Mouse (Mus musculus) heart, postnatal 10 days (tissue): ENCODE data around the gene Epha4. TPM values are rescaled to one million over a fixed set of nuclear protein-coding genes. Genes with fewer than 3 reads are reported as not detected.

Experiments used
- DNase-seq, 2 experiments: peaks; one replicate each; pipeline ENCODE4 v3.0.0; 2021
- intact Hi-C: fragments of 180-260 bp; cut with DNase I; formaldehyde crosslinking; loops from one replicate; pipeline ENCODE4 v1.15.1; 2025
- total RNA-seq, 2 experiments: library from RNA; stranded (reverse); gene quantifications; 2 replicates each; pipeline ENCODE4 v1.2.3; 2021

The Epha4 gene
- total RNA-seq = 10 to 100 TPM; 19.3 to 24.0 TPM

DNA sequence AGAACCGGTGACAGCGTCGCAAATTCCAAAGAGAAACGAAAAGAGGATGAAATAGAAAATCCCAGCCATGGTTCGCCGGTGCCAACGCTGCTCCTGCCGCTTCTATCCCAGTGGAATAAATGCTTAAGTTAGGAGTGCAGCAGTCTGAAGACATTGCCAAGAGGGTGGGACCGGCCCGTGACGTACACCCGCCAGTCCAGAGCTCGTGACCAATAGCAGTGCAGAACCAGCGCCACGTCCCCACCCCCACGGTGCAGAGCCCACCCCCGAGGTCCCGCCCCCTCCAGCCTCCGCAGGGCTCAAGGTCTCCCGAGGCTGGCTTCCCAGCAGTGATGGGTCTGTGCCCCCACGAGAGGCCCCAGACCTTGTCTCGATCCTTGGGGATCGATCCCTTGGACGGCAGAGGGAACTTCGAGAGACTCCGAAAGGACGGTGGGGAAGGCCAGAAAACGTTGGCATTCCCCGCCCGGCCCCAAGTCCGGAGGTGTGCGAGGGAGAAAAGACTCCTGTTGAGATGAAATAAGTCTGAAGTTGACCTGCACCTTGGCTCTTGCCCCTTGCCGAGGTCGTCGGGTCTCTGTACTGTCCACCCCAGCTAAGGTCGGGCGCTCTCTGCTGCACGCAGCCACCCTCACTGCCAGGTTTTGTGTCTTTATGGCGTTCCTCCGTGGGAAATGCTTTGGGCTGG is at the start of gene Epha4:
TSS of gene Epha4 (minus strand) at position 126 of the 688 bp plus-strand sequence.
- intact Hi-C loops = loop anchor here (2.0 to 10.0 kb wide), 10 partner anchors 52 to 1518 kb away; no protein-coding TSS in a partner anchor
- DNase-seq = peak; percentile 95

GRCm38 (mm10) chr1:77556199-77556598 is 41.3 kb upstream of the Epha4 start:
- intact Hi-C loops = no loop called here
- no peak for DNase-seq

DNA sequence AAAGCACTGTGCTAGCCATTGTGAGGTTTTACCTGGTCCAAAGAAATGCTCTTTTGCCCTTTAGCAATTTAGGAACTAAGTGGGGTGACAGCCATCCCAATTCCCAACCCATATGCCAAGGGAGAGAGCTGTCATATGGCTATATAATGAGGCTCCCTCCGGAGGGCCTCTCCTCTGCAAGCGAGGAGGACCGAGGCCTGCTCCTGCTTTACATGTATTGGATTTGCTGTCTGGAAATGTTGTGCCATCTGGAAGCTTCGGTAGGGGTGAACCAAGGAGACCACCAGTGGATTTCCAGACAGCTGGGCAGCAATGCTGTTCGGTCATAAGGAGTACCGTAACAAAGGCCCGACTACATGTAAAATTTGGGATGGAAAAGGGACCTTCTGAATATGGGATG is 37.0 kb upstream of the Epha4 start:
- DNase-seq = no peak
- intact Hi-C loops = no loop called here

DNA sequence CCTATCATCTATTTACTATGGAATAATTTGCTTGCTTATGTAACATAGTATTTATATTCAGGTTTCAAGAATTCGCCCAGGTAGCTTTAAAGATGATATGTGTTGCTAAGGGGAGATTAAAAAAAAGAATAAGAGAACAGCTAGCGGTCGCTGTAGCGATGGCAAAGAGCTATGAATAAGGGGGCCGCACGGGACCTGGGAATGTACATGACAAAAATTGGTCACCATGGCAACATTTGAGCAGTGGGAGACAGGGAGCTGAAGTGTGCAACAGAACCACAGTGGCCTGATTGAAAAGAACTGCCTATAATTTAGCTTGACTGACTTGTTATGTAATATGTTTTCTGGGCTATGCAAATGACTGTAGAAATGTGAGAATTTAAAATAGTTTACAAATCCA is 30.8 kb upstream of the Epha4 start:
- intact Hi-C loops = no loop called here
- no peak for DNase-seq

DNA sequence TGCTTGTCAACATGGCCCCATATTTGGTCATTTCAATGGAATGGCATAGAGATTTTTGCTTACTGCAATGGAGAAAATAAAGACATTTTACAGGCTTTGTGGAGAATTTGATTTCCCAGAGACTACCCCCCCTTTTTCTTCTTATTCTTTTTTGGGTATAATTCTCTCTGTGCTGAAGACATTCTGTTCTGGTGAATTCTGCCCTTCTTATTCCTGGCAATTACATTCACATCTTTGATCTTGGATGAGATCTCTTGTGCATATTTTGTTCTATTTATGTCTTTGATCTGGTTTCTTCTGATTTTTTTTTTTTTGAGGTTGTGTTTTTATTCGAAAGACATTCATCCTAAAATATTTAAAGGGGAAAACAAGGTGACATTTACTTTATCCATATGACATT is 30.1 kb upstream of the Epha4 start:
- intact Hi-C loops = no loop called here
- no peak for DNase-seq

DNA sequence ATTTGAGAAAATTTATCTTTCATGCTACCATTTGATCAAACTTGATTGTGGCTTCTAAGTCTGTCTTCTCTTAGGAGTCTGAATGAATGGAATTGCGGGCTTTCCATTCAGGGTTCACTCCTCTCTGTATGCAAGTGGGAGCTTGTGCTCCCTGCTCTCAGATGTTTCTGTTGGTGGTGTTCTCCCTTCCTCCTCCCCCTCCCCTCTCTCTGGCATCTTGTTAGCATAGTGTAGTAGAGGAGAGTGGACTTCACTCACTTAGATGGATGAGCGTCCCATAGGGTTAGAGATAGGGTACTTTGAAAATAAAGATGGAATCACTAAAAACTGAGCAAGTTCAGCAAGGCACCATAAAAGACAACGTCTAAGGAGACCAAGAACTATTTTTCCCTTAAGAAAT is 29.4 kb upstream of the Epha4 start:
- DNase-seq = no peak
- intact Hi-C loops = no loop called here

GRCm38 (mm10) chr1:77539945-77540344 is 25.1 kb upstream of the Epha4 start:
- no peak for DNase-seq
- intact Hi-C loops = no loop called here

DNA sequence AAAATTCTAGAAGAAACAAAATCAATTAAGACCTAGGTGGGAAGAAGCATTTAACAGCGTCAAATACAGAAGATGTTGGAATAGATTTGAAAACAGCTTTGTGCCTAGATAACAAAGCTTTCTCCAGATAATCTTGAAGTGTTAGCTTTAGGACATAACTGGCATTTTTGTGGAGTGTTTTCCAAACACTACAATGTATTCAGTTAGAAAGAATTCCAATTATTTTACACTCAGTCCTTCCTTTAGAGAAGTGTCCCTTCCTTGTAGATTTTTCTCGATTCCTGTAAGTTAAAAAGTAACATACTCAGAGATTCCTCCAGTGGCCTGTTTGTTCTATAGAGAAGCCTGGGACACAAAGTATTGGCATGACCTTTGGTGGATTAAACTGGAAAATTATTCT is 23.7 kb upstream of the Epha4 start:
- DNase-seq = no peak
- intact Hi-C loops = no loop called here

DNA sequence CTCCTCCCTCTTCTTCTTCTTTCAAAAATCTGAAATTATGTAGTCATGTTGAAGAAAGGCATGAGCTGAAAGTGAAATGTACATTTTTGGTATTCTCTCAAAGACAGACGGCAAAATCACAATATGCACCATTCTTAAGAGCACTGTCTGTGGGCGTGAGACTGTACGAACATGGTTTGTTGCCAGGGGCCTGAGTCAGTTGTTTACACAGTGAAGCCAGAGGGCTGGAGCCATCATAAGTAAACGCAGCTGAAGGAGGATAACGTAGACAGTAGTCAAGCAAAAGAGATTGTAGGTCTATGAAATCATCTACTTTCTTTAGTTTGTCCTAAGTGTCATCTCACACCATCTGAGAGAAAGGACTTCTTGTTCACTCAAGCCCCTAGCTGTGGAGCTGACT is 21.0 kb upstream of the Epha4 start:
- peak; percentile 32 to 38 for DNase-seq
- intact Hi-C loops = no loop called here

DNA sequence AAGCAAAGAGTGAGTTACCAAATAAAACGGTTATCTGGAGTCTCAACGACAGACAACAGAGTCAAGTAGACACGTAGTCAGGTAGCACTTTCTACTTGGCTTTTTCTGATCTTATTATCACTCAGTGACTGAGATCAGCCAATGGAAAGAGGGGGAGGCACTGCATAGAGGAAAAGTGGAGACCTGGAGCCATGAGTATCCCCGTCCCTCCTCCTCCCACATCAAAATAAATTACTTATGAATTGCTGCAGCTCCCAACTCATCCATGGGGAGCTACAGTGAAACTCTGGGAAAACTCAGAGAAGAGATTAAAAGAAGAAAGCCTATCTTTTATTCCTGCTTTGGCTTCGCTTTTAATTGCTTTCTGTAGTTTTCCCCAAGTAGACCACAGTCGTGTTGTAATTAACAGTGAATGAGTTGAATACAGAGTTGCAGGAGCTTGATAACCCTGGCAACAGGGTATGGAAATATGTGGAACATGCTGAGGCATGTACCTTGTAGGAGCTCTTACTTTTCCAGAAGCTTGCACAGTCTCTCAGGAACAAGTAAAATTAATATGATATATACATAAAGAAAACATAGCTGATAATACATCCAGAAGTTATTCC is 17.8 kb upstream of the Epha4 start:
- intact Hi-C loops = no loop called here
- no peak for DNase-seq

DNA sequence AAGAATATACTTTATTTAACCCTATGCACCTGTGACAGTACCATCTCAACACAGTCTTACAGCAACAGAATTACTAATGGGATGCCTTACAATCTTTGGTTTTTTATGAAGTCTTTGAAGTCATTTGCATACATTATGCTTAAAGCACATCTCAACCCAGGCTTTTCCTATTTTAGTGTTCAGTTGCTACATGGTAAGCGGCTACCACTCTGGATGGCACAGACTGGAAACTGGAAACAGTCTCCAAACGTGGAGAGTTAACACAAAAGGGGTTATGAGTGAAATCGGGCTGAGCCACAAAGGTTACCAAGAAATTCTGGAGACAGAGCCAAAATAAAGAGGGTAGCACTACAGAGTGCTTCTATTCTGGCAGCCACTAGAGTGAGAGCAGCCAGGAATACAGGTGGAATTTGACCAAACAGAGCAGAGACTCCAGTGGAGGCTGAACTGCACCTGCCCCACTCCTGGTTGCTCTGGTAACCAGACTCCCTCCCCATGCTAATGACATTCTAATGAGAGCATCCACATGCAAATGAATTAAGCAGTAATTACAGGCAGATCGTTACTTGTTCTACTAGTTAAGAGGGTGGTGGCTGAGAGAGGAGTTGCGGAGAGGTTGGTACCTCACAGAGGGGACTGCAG is 17.2 kb upstream of the Epha4 start:
- intact Hi-C loops = no loop called here
- no peak for DNase-seq

DNA sequence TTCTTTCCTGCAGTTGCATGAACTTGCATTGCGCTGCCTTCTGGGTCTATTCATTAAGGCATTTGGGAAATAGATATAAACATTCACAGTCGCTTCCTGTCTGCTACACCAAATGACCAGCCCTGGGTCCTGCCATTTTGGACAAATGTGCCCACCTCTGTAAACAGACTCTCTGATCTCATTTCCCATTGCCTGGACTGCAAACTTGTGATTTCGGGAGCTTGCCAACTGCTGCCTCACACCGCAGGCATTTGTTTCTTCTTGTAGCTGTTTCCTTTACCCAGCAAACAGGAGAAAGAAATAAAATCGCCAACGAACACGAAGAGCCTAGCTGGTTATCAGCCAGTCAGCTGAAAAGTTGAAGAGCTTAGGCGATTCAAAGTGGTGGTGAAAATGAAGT is 10.2 kb upstream of the Epha4 start:
- intact Hi-C loops = no loop called here
- no peak for DNase-seq

GRCm38 (mm10) chr1:77523354-77523753 is 8.5 kb upstream of the Epha4 start:
- intact Hi-C loops = no loop called here

GRCm38 (mm10) chr1:77521640-77522539 is 7.0 kb upstream of the Epha4 start:
- DNase-seq = no peak
- intact Hi-C loops = no loop called here

More at GRCm38 (mm10) chr1:77523354-77523753, 8.5 kb upstream of the Epha4 start:
- no peak for DNase-seq

GRCm38 (mm10) chr1:77518715-77519114 is 3.8 kb upstream of the Epha4 start:
- DNase-seq = no peak
- intact Hi-C loops = loop anchor here (5.0 to 10.0 kb wide), 6 partner anchors 331 to 1521 kb away; no protein-coding TSS in a partner anchor

- peak; percentile 94 to 96 for DNase-seq
- intact Hi-C loops = loop anchor here (1.0 to 10.0 kb wide), 7 partner anchors 329 to 1591 kb away; no protein-coding TSS in a partner anchor
Observed at GRCm38 (mm10) chr1:77516203-77516991, 1.5 kb upstream of the Epha4 start.

GRCm38 (mm10) chr1:77515651-77515981 is 728 bp upstream of the Epha4 start:
- peak in 1 of 2 experiments; percentile 64 for DNase-seq
- intact Hi-C loops = loop anchor here (2.0 to 10.0 kb wide), 8 partner anchors 53 to 1518 kb away; no protein-coding TSS in a partner anchor

DNA sequence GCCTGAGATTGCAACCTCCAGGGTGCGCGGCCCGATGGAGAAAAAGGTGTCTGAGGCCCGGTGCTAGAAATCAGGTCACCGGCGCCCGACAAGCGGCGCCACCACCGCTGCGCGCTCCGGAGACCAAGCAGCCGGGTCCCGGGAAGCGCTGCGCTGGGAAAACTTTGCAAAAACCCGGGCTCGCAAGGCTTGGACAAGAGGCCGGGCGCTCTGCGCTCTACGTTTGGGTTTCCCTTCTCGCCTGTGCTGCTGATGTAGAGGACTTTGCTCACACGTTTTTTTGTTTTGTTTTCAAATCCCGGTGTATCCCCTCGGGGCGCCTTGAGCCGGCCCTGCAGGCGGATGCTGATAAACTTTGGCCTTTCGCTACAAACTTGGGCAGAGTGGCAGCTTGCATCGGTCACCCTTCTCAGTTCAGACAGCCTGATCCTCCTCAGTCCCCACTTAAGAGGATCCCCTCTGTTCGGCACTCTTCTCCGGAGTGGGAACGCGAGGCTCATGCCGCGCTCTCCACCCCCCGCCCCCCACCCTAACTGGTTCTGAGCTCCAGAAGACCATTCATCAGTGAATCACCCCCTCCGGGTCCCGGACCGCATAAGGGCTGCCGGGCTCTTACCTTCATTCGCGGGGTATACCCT is 444 bp downstream of the Epha4 start:
- intact Hi-C loops = loop anchor here (2.0 to 10.0 kb wide), 5 partner anchors 52 to 884 kb away; no protein-coding TSS in a partner anchor
- peak; percentile 67 to 73 for DNase-seq

GRCm38 (mm10) chr1:77513959-77514324 is 946 bp downstream of the Epha4 start:
- no peak for DNase-seq
- intact Hi-C loops = loop anchor here (2.0 to 10.0 kb wide), 5 partner anchors 51 to 883 kb away; no protein-coding TSS in a partner anchor
